Mouse (Mus musculus): ENCODE data around the gene Inhbe.

Gene Inhbe

GRCm38 (mm10) chr10:127343029-127343428, 11.2 kb downstream of the Inhbe start:
- no peak for DNase-seq

DNA sequence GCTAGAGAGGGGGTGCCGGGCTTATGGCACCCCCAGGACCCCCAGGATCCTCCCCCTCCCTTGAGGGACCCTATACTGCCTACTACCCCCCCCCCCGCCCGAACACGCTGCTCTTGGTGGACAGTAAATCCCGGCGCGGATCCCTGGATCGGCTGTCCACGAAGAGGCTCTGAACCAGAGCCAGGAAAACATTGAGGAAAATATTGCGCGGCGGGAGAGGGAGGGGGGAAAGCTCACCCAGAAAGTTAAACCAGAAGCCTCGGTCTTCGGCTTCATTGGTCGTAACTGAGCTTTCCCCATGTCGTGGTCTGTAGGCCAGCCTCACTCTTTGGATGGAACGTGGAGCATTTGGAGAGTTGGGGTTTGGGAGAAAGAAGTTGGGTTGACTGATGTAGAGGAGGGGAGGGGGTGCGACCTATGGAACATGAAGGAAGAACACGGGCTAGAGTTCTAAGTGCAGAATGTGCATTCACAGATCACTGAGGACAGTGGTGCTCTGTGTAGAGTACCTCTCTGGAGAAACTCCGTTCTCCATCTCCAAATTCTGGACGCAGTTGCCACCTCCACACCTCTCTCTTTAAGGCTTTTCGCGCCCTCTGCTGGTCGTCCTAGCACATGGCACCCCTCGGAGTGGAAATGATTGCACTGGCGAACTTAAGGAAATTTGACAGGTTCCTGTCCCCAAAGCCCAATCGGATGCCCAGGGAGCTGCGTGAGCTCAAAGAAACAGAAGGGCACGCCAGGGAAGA, 12.1 kb downstream of the Inhbe start, which contains the start of gene Gli1:
Gene Gli1 (minus strand): TSS at position 84 of the 749 bp plus-strand sequence.
- peak; percentile 81 for DNase-seq

DNA sequence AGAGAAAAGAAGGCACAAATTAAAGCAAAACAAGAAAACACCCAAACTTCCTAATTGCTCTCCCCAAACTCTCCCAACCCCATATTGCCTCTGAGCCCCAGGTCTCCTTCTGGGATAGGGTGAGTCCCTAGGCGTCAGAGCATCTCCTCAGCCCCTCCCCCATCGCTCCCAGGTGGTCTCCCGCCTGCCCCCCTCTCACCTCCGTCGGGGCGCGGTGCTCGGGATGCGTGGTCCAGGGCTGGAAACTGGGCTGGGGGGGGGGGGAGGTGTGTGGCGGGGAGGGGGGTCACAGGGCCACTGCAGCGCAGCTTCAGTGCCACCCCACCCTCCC, 12.9 kb downstream of the Inhbe start:
- no peak for DNase-seq

GRCm38 (mm10) chr10:127340577-127341359, 13.4 kb downstream of the Inhbe start:
- DNase-seq: no peak

- DNase-seq: no peak
Measured at GRCm38 (mm10) chr10:127339683-127340576, 14.3 kb downstream of the Inhbe start.

DNA sequence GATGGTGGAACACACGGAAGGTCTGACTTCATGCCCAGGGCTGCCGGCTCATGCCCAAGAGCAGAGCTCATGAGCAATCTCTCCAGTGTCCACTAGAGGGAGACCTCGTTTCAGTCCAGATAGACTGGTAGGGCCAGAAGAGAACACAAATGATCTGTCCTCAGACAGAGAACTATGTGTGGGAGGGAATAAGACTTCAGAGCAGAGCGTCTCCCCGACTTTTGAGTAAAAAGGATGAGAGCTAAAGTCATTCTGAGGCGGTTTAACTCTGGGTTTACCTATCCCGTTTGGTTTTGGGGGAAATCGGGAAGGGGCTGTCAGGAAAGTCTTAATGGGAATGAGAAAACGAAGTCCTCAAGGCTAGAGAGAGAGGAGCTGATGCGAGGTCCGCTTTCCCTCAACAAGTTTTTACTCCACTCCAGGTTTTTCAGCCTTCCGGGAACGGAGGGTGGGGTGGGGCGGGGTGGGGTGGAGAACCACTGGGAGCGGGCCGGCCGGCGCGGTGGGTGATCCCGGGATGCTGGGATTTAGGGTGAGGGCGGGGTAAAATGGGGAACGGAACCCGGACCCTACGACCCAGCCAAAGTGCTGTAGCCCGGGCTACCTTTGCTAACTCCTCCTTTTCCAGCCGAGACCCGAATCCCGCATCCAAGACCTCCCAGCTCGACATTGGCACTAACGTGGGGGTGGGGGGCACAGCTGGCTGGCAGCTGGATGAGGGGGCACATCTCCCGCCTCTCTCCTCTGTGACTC, 15.1 kb downstream of the Inhbe start:
- peak; percentile 88 for DNase-seq

- DNase-seq: no peak
Measured at GRCm38 (mm10) chr10:127337536-127338099, 16.6 kb downstream of the Inhbe start.

DNA sequence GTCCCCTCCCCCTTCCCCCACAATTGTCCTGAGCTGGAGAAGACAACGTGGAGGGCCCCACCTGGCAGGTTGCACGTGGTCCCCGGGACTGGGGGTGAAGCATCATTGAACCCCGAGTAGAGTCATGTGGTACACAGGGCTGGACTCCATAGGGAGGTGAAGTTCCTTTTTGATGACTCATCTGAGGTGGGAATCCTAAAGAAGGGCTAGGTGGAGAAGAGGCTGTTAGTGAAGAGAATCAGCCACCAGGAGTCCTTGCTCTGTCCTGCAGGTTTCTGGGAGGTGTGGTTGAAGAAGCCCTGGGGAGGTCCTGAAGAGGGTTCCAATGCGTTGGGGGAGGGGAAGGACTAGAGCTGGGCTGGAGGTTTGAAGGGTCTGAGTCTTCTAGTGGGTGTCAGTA, 17.3 kb downstream of the Inhbe start:
- no peak for DNase-seq

DNA sequence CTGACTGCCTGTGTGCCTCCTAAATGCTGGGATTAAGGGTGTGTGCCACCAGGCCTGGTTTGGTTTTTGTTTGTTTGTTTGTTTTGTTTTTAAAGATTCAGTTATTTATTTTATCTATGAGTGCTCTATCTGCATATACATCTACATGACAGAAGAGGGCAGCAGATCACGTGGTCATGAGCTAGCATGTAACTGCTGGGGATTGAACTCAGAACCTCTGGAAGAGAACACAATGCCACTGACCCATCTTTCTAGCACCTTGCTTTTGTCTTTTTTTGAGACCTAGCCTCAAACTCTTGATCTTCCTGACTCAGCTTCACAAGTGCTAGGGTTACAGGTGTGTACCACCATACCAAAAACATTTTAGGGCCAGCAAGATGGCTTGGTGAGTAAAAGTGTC, 18.9 kb downstream of the Inhbe start:
- no peak for DNase-seq

GRCm38 (mm10) chr10:127333152-127333551, 21.1 kb downstream of the Inhbe start:
- no peak for DNase-seq

DNA sequence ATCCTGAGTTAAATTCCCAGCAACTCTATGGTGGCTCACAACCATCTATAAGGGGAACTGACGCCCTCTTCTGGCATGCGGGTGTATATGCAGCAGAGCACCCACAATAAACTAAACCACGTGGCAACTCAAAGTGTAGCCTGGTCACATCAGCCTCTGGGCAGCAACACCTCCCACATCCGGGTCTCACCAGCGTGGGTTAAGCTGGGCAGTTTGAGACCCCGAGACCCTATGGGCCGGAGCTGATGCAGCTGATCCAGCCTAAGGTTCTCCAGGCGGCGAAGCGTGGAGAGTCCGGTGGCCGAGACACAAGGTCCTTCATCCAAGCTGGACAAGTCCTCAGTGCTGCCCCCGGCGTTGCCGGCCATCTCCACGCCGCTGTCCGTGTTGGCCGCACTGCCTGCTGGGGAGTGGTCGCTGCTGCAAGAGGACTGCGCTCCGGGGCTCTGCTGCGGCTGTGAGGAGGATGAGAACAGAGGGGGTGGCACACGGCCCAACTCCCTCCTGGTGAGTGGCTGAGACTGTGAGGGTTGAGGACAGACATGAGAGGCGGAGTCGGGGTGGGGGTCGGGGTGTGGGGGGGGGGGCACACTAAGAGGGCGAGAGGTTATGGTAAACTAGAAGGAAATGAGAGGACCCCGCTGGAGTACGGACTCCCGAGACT, 21.9 kb downstream of the Inhbe start:
- no peak for DNase-seq

GRCm38 (mm10) chr10:127330212-127330611, 24.0 kb downstream of the Inhbe start:
- no peak for DNase-seq

DNA sequence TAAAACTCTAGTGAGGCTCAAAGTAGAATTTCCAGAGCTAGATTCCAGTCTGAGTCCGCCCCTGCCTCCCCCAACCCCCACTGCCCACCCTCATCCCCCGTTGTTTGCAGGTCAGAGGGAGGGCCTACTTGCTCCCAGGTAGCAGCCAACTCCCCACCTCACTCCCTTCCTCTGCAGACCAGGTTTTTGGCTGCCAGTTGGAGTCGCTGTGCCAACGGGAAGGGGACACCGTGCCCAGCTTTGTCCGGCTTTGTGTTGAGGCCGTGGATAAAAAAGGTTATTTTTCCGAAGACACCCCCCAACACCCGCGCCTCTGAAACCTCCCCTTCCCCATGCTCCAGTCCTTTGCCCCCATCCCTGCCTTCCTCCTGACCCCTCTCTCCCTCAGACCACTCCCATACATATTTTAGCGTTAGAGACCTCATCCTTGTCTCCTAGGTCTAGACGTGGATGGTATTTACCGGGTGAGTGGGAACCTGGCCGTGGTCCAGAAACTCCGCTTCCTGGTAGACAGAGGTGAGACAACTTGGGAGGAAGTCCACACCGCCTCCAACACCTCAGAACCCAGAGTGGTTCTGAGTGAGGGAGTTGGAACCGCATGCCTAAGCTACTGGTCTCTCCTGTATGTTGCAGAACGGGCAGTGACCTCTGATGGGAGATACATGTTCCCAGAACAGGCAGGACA, 26.6 kb downstream of the Inhbe start:
- DNase-seq: no peak

DNA sequence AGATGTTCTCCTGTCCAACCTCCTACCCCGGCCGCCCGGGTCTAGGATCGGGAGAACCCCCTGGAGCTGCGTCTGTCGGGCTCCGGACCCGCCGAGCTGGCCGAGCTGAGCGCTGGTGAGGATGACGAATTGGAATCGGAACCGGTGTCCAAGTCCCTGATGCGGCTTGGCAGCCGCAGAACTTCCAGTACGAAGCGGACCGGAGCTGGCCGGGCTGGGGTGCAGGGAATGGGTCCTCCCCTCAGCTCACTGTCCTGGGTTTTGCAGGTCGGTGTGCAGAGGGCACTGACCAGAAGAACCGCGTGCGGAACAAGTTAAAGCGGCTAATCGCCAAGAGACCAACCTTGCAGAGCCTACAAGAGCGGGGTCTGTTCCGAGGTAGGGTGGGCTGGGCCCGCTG, 27.4 kb downstream of the Inhbe start:
- no peak for DNase-seq

GRCm38 (mm10) chr10:127326017-127326801, 28.0 kb downstream of the Inhbe start:
- DNase-seq: no peak

- DNase-seq: no peak
Measured at GRCm38 (mm10) chr10:127325454-127326016, 28.7 kb downstream of the Inhbe start.

DNA sequence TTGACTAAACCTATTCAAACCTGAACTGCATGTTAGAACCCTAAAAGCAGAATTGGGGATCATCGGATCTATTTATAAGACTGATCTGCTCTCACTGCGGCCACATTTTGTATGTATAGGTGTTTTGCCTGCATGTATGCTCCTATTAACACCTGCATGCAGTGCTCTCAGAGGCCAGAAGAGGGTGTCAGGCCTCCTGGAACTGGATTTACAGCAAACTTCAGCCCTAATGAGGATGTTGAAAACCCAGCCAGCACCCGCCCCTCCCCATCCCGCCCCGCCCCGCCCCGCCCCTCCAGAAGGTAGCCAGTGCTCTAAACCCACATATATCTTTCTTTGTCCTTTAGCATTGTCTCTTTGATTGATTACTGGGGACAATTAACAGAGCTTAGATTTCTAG, 29.7 kb downstream of the Inhbe start:
- DNase-seq: no peak

DNA sequence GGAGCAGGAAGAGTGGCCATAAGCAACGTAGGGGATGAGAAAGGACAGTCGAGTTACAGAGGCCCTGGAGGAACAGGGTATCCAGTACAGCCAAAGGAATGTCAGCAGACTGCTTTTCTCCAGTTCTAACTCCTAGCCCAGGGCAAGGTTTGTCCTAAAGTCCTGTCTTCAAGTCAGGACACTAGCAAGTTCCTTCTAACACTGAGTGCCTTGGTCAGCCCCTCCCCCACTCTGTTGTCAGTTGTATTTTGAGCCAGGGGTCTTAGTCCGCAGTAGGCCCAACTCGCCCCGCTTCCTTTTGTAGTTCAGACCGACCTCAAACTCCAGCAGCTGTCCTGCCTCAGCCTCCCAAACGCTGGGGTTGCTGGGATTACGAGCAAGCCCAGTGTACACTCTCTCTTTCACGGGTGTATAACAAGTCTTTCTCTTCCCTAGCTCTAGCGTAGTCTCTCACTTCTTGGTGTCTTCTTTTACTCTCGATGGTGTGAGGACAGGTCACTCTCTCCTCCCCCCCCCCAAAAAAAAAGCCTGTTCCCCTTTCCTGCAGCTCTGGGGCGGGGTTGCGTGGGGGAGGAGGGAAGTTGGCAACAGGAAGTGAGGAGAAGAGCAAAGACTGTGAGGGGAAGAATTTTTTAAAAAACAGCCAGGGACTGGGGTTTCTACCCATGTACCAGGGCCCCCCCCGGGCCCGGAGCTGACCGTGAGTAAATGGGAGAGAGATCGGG, 30.9 kb downstream of the Inhbe start:
- DNase-seq: no peak

DNA sequence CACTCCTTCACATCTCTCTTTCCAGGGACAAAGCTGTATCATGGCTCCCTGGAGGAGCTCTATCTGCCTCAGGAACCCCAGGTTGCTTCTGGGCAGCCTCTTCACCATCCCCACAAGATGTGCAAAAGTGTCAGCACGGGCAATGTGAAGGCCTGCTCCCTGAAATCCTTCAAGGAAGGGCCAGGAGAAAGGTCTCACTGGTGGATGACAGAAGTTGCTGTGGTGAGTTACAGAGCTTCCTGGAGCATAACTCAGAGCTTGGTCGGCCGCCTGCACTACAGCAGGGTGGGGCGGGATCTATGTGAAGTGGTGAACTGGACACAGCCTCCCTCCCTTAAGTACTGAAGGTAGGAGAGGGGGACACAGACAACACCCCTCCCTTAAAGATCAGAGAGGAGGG, 31.5 kb downstream of the Inhbe start:
- no peak for DNase-seq

Measured in cerebellum, adult 9-11 months (tissue).